Mouse (Mus musculus) ES-Bruce4 (cell line): ENCODE data around the gene Rnf135.
"Not testable (repeated sequence)": the region's sequence is repeated elsewhere in the genome, so short reads cannot be mapped to it uniquely, and the experiment has no call there.

Experiments
- CTCF ChIP-seq: IDR thresholded peaks from one replicate; pipeline ENCODE4 v1.8.1; 2011; ENCODE audit warnings: low read depth, low read length
- EP300 ChIP-seq: IDR thresholded peaks from 2 replicates; pipeline ENCODE4 v1.6.1; 2011; ENCODE audit warnings: low read depth, low read length; ENCODE audit not compliant: insufficient read depth
- POLR2A ChIP-seq: IDR thresholded peaks from one replicate; pipeline ENCODE4 v1.8.1; 2011; ENCODE audit warnings: low read length; ENCODE audit not compliant: insufficient read depth

- not testable (repeated sequence) for TF ChIP-seq POLR2A, EP300, CTCF
Observed at GRCm38 (mm10) chr11:80230066-80230465, 46.4 kb downstream of the Rnf135 start.
